ENCODE assay signal across 19 mouse cellular contexts in the genomic region with DNA sequence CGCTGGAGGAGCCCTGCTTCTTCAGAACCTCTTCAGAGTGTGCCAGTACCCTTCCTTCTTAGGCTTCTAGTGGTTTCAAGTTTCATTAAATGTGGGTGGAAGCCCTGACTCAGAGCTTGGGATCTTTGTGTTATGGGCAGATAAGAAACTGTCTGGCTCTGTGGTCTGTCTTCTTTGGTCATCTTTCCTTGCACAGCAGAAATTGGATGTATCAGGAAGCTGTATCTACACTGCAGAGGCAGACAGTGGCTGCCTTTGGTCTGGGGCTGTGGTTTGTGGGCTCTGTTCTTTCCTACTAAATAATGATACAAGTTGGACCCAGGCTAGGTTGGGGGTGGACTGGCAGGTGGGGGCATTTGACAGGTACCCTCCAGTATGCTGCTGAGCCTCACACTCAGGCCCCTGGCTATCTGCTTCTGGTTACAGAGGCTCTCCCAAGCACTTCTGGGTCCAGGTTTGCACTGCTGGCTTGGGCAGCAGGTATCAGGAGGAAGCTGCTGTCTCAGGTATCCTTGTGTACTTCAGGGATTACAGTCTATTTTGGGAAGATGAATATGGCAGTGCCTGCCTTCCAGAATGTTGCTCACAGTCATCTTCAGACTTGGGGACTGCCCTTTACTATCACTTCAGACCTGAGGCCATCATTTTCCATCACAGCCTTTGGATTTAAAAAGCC. TPM values are rescaled to one million over a fixed set of nuclear protein-coding genes. Genes with fewer than 3 reads are reported as not detected.
DNase-seq lines count a peak whose midpoint lies in the region; ATAC-seq and TF ChIP-seq lines count a peak whose summit lies in the region.
"Had no signal": no experiment of that assay in that cellular context is flagged by ENCODE, and none has a peak within 500 bp of the region (broad histone marks: within the 10 kb centered on the region; RNA-seq: fewer than 3 reads in every experiment).

No protein-coding gene starts in this region.

- H3K9me3 ChIP-seq in midbrain, embryonic 11.5 days (ENCODE audit: control insufficient read depth, low read length) = no peaks in the 10 kb centered on the region
- no peaks in the 10 kb centered on the region for H3K9me3 ChIP-seq in midbrain, embryonic 16.5 days (replicated peaks; ENCODE audit: control insufficient read depth, low read length, poor library complexity, severe bottlenecking)
- H3K9me3 ChIP-seq in liver, embryonic 11.5 days (ENCODE audit: control insufficient read depth, low read length) = no peaks in the 10 kb centered on the region
- H3K9me3 ChIP-seq in embryonic facial prominence, embryonic 10.5 days = no peaks in the 10 kb centered on the region
- H3K9me3 ChIP-seq: forebrain, embryonic 13.5 days; neural tube, embryonic 13.5 days had no signal

- no peak overlapping the region for H3K9ac ChIP-seq in midbrain, embryonic 11.5 days (ENCODE audit: low read length)
- no peak overlapping the region for H3K9ac ChIP-seq in midbrain, embryonic 16.5 days (ENCODE audit: low read depth, low read length)
- H3K9ac ChIP-seq in liver, embryonic 11.5 days (ENCODE audit: low read depth, low read length) = peak overlapping the region; percentile 18; the same call in 1 of the 2 replicates
- H3K9ac ChIP-seq: forebrain, embryonic 13.5 days; neural tube, embryonic 13.5 days had no signal

- H3K27me3 ChIP-seq in midbrain, embryonic 11.5 days (ENCODE audit: control insufficient read depth, insufficient read depth, low read length) = no peaks in the 10 kb centered on the region
- H3K27me3 ChIP-seq in midbrain, embryonic 16.5 days (ENCODE audit: control insufficient read depth, insufficient read depth, low read depth, low read length) = no peaks in the 10 kb centered on the region
- H3K27me3 ChIP-seq in liver, embryonic 11.5 days (replicated peaks; ENCODE audit: control insufficient read depth, insufficient read depth, low read length) = no peaks in the 10 kb centered on the region
- H3K27me3 ChIP-seq in embryonic facial prominence, embryonic 10.5 days (replicated peaks; ENCODE audit: low read depth, poor library complexity, severe bottlenecking) = no peaks in the 10 kb centered on the region
- H3K27me3 ChIP-seq: forebrain, embryonic 13.5 days; neural tube, embryonic 13.5 days had no signal

- 96% methylated on average over 1 of the region's 1 CpGs for WGBS in midbrain, embryonic 11.5 days
- 89% methylated on average over 1 of the region's 1 CpGs for WGBS in midbrain, embryonic 16.5 days
- 26% methylated on average over 1 of the region's 1 CpGs for WGBS in liver, embryonic 11.5 days
- 71% methylated on average over 1 of the region's 1 CpGs for WGBS in embryonic facial prominence, embryonic 10.5 days

- intact Hi-C loops in gastrocnemius, adult 2 months (cut with DNase I) = no loop called here

- H3K27ac ChIP-seq in gastrocnemius, adult 2 months = peak overlapping the region; percentile 90
- H3K27ac ChIP-seq in midbrain, embryonic 11.5 days (ENCODE audit: low read depth, low read length) = no peak overlapping the region
- H3K27ac ChIP-seq in midbrain, embryonic 16.5 days (ENCODE audit: low read length) = no peak overlapping the region
- peak overlapping the region; percentile 54; the same call in 1 of the 2 replicates for H3K27ac ChIP-seq in liver, embryonic 11.5 days (ENCODE audit: low read depth, low read length)
- H3K27ac ChIP-seq in embryonic facial prominence, embryonic 10.5 days (replicated peaks) = no peak overlapping the region
- H3K27ac ChIP-seq: forebrain, embryonic 13.5 days; neural tube, embryonic 13.5 days had no signal

- DNase-seq in gastrocnemius, adult 2 months = peak; percentile 68
- DNase-seq in gastrocnemius, postnatal 10 days = no peak
- peak; percentile 57 for DNase-seq in midbrain, embryonic 11.5 days (ENCODE audit: low spot score, missing footprints)
- no peak for DNase-seq in liver, embryonic 11.5 days (ENCODE audit: low spot score)
- DNase-seq in adrenal gland, adult 2 months = no peak
- no peak for DNase-seq in embryonic facial prominence, embryonic 10.5 days (ENCODE audit: low spot score)
- no peak for DNase-seq in layer of hippocampus, adult 9-10 months (ENCODE audit: low spot score)
- DNase-seq: B cell, adult 2 months; cerebellum, postnatal 14 days; kidney, adult 9 months; midbrain, embryonic 14.5 days; retina, postnatal 1 day had no signal

- no peak for ATAC-seq in midbrain, embryonic 11.5 days (ENCODE audit: low FRiP score)
- no peak for ATAC-seq in midbrain, embryonic 16.5 days
- peak; percentile 76 for ATAC-seq in liver, embryonic 11.5 days (replicated peaks; ENCODE audit: low FRiP score)
- ATAC-seq: forebrain, embryonic 13.5 days; hindbrain, embryonic 16.5 days had no signal

- no peaks in the 10 kb centered on the region; the same call in none of the 2 replicates for H3K36me3 ChIP-seq in midbrain, embryonic 11.5 days (ENCODE audit: control insufficient read depth, insufficient read depth, low read length)
- no peaks in the 10 kb centered on the region; the same call in 1 of the 2 replicates for H3K36me3 ChIP-seq in midbrain, embryonic 16.5 days (ENCODE audit: control insufficient read depth, insufficient read depth, low read length)
- H3K36me3 ChIP-seq in liver, embryonic 11.5 days (ENCODE audit: control insufficient read depth, insufficient read depth, low read length) = peaks cover 5% of the 10 kb centered on the region; the same call in 1 of the 2 replicates
- H3K36me3 ChIP-seq in embryonic facial prominence, embryonic 10.5 days (replicated peaks) = peaks cover 51% of the 10 kb centered on the region

- no peak for TF ChIP-seq CTCF in gastrocnemius, adult 2 months (IDR thresholded peaks at IDR 0.05)

- H3K4me3 ChIP-seq in gastrocnemius, adult 2 months = no peak overlapping the region; the same call in 1 of the 2 replicates
- no peak overlapping the region for H3K4me3 ChIP-seq in midbrain, embryonic 11.5 days (ENCODE audit: low read depth, low read length)
- no peak overlapping the region for H3K4me3 ChIP-seq in midbrain, embryonic 16.5 days (ENCODE audit: low read depth, low read length)
- H3K4me3 ChIP-seq in liver, embryonic 11.5 days (ENCODE audit: low read depth, low read length) = no peak overlapping the region
- no peak overlapping the region for H3K4me3 ChIP-seq in embryonic facial prominence, embryonic 10.5 days
- H3K4me3 ChIP-seq: forebrain, embryonic 13.5 days; neural tube, embryonic 13.5 days had no signal

- H3K4me1 ChIP-seq in midbrain, embryonic 11.5 days (ENCODE audit: control insufficient read depth, insufficient read depth, low read length) = peaks cover 12% of the 10 kb centered on the region
- H3K4me1 ChIP-seq in midbrain, embryonic 16.5 days (ENCODE audit: control insufficient read depth, insufficient read depth, low read length) = peaks cover 19% of the 10 kb centered on the region
- H3K4me1 ChIP-seq in liver, embryonic 11.5 days (replicated peaks; ENCODE audit: control insufficient read depth, insufficient read depth, low read length) = peaks cover 53% of the 10 kb centered on the region
- peaks cover 23% of the 10 kb centered on the region for H3K4me1 ChIP-seq in embryonic facial prominence, embryonic 10.5 days

- H3K4me2 ChIP-seq in midbrain, embryonic 11.5 days = no peak overlapping the region
- H3K4me2 ChIP-seq in midbrain, embryonic 16.5 days (ENCODE audit: low read length) = no peak overlapping the region
- H3K4me2 ChIP-seq in liver, embryonic 11.5 days = peak overlapping the region; percentile 51
- H3K4me2 ChIP-seq: forebrain, embryonic 13.5 days; neural tube, embryonic 13.5 days had no signal

RNA-seq across cellular contexts. Expression of a gene that starts 6.4 kb away (rescaled TPM):
- total RNA-seq in gastrocnemius, adult 2 months (2021) = 10 to 100 TPM in 1 of 2 experiments, 1 to 10 TPM in 1; 8.8 to 18.7 TPM
- total RNA-seq in gastrocnemius, postnatal 10 days (2021) = 10 to 100 TPM in 1 of 2 experiments, 1 to 10 TPM in 1; 6.0 to 11.1 TPM
- 48.8 and 53.4 TPM in 2 replicates for polyA plus RNA-seq in midbrain, embryonic 11.5 days (2014; fragmentation: Nextera tagmentation; extraction: Ambion mirVana)
- 54.7 and 55.7 TPM in 2 replicates for polyA plus RNA-seq in midbrain, embryonic 16.5 days (2015; fragmentation: Nextera tagmentation; extraction: Ambion mirVana)
- polyA plus RNA-seq in liver, embryonic 11.5 days (2014; fragmentation: Nextera tagmentation; extraction: Ambion mirVana) = 40.2 and 47.4 TPM in 2 replicates
- total RNA-seq in adrenal gland, adult 2 months (2021) = 10 to 100 TPM; 16.3 to 52.3 TPM
- polyA plus RNA-seq in adrenal gland, adult 2 months (2012; rRNA removed) = 72.5 and 72.6 TPM in 2 replicates
- 55.2 and 64.8 TPM in 2 replicates for polyA plus RNA-seq in embryonic facial prominence, embryonic 10.5 days (2016; fragmentation: Nextera tagmentation; extraction: Ambion mirVana)

RNA-seq across cellular contexts. Expression of a gene that starts 11.3 kb away (rescaled TPM):
- not detected for total RNA-seq in gastrocnemius, adult 2 months (2021)
- total RNA-seq in gastrocnemius, postnatal 10 days (2021) = not detected
- 0.14 TPM in 1 of 2 replicates, not detected in the other for polyA plus RNA-seq in midbrain, embryonic 11.5 days (2014; fragmentation: Nextera tagmentation; extraction: Ambion mirVana)
- polyA plus RNA-seq in midbrain, embryonic 16.5 days (2015; fragmentation: Nextera tagmentation; extraction: Ambion mirVana) = 0.55 and 0.60 TPM in 2 replicates
- 0.55 and 0.66 TPM in 2 replicates for polyA plus RNA-seq in liver, embryonic 11.5 days (2014; fragmentation: Nextera tagmentation; extraction: Ambion mirVana)
- total RNA-seq in adrenal gland, adult 2 months (2021) = under 1 TPM in 1 of 2 experiments, not detected in 1; 0.69 TPM
- 0.12 TPM in 1 of 2 replicates, not detected in the other for polyA plus RNA-seq in adrenal gland, adult 2 months (2012; rRNA removed)
- polyA plus RNA-seq in embryonic facial prominence, embryonic 10.5 days (2016; fragmentation: Nextera tagmentation; extraction: Ambion mirVana) = not detected in 2 replicates
- polyA plus RNA-seq: embryonic facial prominence, embryonic 14.5 days; forebrain, embryonic 13.5 days; gonadal fat pad, adult 2 months; lung, embryonic 16.5 days; midbrain, embryonic 14.5 days had no signal

RNA-seq across cellular contexts. Expression of a gene that starts 48.5 kb away (rescaled TPM):
- 1 to 10 TPM; 1.0 to 1.3 TPM for total RNA-seq in gastrocnemius, adult 2 months (2021)
- 10 to 100 TPM in 1 of 2 experiments, 1 to 10 TPM in 1; 8.1 to 10.7 TPM for total RNA-seq in gastrocnemius, postnatal 10 days (2021)
- 34.9 and 36.5 TPM in 2 replicates for polyA plus RNA-seq in midbrain, embryonic 11.5 days (2014; fragmentation: Nextera tagmentation; extraction: Ambion mirVana)
- 48.9 and 50.8 TPM in 2 replicates for polyA plus RNA-seq in midbrain, embryonic 16.5 days (2015; fragmentation: Nextera tagmentation; extraction: Ambion mirVana)
- polyA plus RNA-seq in liver, embryonic 11.5 days (2014; fragmentation: Nextera tagmentation; extraction: Ambion mirVana) = 58.2 and 61.5 TPM in 2 replicates
- 10 to 100 TPM; 38.9 to 46.4 TPM for total RNA-seq in adrenal gland, adult 2 months (2021)
- polyA plus RNA-seq in adrenal gland, adult 2 months (2012; rRNA removed) = 93.9 and 97.5 TPM in 2 replicates
- polyA plus RNA-seq in embryonic facial prominence, embryonic 10.5 days (2016; fragmentation: Nextera tagmentation; extraction: Ambion mirVana) = 18.7 and 21.0 TPM in 2 replicates

Comparison
In these comparisons a context has a peak if more than half of its experiments do, and no peak if none do; other contexts are left out.
1. DNase-seq: peak in gastrocnemius, adult 2 months (single experiment) and midbrain, embryonic 11.5 days (single experiment); none in gastrocnemius, postnatal 10 days (single experiment), liver, embryonic 11.5 days (single experiment), adrenal gland, adult 2 months (single experiment), embryonic facial prominence, embryonic 10.5 days (single experiment) and layer of hippocampus, adult 9-10 months (single experiment).
2. H3K27ac ChIP-seq: peak in gastrocnemius, adult 2 months (single experiment) and liver, embryonic 11.5 days (single experiment); none in midbrain, embryonic 11.5 days (single experiment), midbrain, embryonic 16.5 days (single experiment) and embryonic facial prominence, embryonic 10.5 days (single experiment).